Mouse (Mus musculus) testis, adult 2 months (tissue): ENCODE data around the gene Pkn3.

Source experiments
- CTCF ChIP-seq: fragments of 200-500 bp; IDR thresholded peaks from 2 replicates; pipeline ENCODE4 v1.5.1; 2012; ENCODE audit warnings: low read depth, mild to moderate bottlenecking, inconsistent platforms, low read length, moderate library complexity; ENCODE audit not compliant: control insufficient read depth, insufficient read depth, insufficient replicate concordance
- POLR2A ChIP-seq: fragments of 200-500 bp; IDR thresholded peaks from 2 replicates; pipeline ENCODE4 v1.6.1; 2012; ENCODE audit warnings: low read depth, mild to moderate bottlenecking, inconsistent platforms, low read length, moderate library complexity; ENCODE audit not compliant: control insufficient read depth

DNA sequence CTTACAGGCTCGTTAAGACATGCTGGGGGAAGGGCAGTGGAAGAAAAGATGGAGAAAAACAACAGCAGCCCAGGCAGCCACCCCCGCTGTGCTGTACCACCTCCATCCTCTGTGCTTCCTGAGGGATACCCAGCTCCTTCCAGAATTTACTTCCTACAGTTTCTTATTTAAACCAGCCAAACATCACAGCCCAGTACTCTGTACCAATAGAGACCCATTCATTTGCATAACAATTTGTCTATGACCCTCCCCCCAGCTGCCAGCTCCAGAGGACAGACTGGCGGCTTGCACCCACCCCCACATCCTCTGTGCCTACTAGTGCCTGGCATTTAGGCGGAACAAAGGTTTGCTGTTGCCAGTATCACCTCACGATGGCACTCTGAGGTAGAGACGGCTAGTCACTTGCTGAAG, 42.2 kb downstream of the Pkn3 start:
- TF ChIP-seq POLR2A (no peak), CTCF (no peak)
